Mouse (Mus musculus): Measurements from ENCODE around the gene Slc38a6. TPM values are rescaled to one million over a fixed set of nuclear protein-coding genes. Genes with fewer than 3 reads are reported as not detected.

Slc38a6 gene
- polyA plus RNA-seq, 1 experiment from 2014 or later, result 4.4 TPM

- no peak for ATAC-seq
- DNase-seq, result no peak
- Histone ChIP-seq H3K4me3 (ENCODE audit: low read depth, low read length) (no peak overlapping the region), H3K27ac (ENCODE audit: low read depth) (no peak overlapping the region), H3K27me3 (ENCODE audit: insufficient read depth, low read length) (no peaks in the 10 kb centered on the region), H3K4me1 (ENCODE audit: insufficient read depth) (no peaks in the 10 kb centered on the region), H3K4me2 (ENCODE audit: low read depth, low read length) (no peak overlapping the region), H3K9ac (replicated peaks) (no peak overlapping the region), H3K9me3 (ENCODE audit: low read length) (no peaks in the 10 kb centered on the region), H3K36me3 (replicated peaks; ENCODE audit: insufficient read depth, low read length) (no peaks in the 10 kb centered on the region)
- no peak for TF ChIP-seq CTCF (IDR thresholded peaks at IDR 0.05; ENCODE audit: low read depth)
- TF ChIP-seq EP300 (IDR thresholded peaks at IDR 0.05; ENCODE audit: low read depth), result no peak
- 77% methylated on average over 3 of the region's 3 CpGs for WGBS (ENCODE audit: insufficient replicate concordance)
Observed at GRCm38 (mm10) chr12:73265381-73265978, 21.1 kb upstream of the Slc38a6 start.

DNA sequence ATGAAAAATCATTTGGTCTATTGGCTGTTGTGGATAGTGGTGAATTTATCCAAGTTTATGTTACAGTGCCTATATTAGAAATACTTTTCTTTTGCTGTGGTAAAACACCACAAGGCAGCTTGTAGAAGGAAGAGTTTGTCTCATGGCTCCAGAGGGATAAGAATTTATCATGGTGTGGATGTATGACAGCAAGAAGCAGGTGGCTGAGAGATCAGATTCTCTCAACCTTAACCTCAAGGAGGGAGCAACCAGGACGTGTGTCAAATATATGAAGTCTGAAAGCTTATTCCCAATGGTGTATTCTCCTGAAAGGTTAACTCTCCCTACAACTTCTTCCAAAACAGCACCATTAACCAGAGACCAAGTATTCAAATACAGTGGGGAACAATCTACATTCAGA, 20.0 kb upstream of the Slc38a6 start:
- Histone ChIP-seq H3K4me3 (ENCODE audit: low read depth, low read length) (no peak overlapping the region), H3K4me2 (ENCODE audit: low read depth, low read length) (no peak overlapping the region), H3K9ac (replicated peaks) (no peak overlapping the region), H3K27ac (ENCODE audit: low read depth) (no peak overlapping the region), H3K27me3 (ENCODE audit: insufficient read depth, low read length) (no peaks in the 10 kb centered on the region), H3K4me1 (ENCODE audit: insufficient read depth) (no peaks in the 10 kb centered on the region), H3K9me3 (ENCODE audit: low read length) (no peaks in the 10 kb centered on the region), H3K36me3 (replicated peaks; ENCODE audit: insufficient read depth, low read length) (no peaks in the 10 kb centered on the region)
- WGBS (ENCODE audit: insufficient replicate concordance), result 45% methylated on average over 1 of the region's 1 CpGs
- DNase-seq, result no peak
- no peak for ATAC-seq
- TF ChIP-seq EP300 (IDR thresholded peaks at IDR 0.05; ENCODE audit: low read depth), result no peak
- TF ChIP-seq CTCF (IDR thresholded peaks at IDR 0.05; ENCODE audit: low read depth), result no peak

DNA sequence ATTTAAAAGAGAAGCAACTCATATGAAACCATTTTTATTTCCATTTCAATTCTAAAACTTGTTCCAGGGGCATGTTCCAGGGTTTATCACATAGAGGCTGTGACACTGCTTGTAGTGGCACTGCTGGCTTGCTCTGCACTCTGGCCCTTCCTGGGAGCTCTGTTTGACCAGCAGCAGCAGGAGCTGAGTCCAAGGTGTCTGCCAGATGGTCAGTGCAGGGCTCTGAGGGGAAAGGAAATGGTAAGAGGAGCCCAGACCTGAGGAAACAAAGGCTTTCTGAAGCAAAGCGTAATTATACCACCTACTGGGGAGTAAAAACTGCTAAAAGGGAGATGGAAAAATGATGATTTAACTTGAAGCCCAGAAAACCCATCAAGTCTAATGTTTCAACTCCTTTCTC, 18.1 kb upstream of the Slc38a6 start:
- Histone ChIP-seq H3K4me3 (ENCODE audit: low read depth, low read length) (no peak overlapping the region), H3K9ac (replicated peaks) (no peak overlapping the region), H3K4me2 (ENCODE audit: low read depth, low read length) (no peak overlapping the region), H3K4me1 (ENCODE audit: insufficient read depth) (no peaks in the 10 kb centered on the region), H3K36me3 (replicated peaks; ENCODE audit: insufficient read depth, low read length) (no peaks in the 10 kb centered on the region), H3K27me3 (ENCODE audit: insufficient read depth, low read length) (no peaks in the 10 kb centered on the region), H3K27ac (ENCODE audit: low read depth) (no peak overlapping the region), H3K9me3 (ENCODE audit: low read length) (no peaks in the 10 kb centered on the region)
- no peak for ATAC-seq
- DNase-seq, result no peak
- 86% methylated on average over 1 of the region's 1 CpGs for WGBS (ENCODE audit: insufficient replicate concordance)
- TF ChIP-seq EP300 (IDR thresholded peaks at IDR 0.05; ENCODE audit: low read depth) (no peak), CTCF (IDR thresholded peaks at IDR 0.05; ENCODE audit: low read depth) (no peak)

- Histone ChIP-seq H3K4me3 (ENCODE audit: low read depth, low read length) (no peak overlapping the region), H3K9me3 (ENCODE audit: low read length) (no peaks in the 10 kb centered on the region), H3K27me3 (ENCODE audit: insufficient read depth, low read length) (no peaks in the 10 kb centered on the region), H3K9ac (replicated peaks) (no peak overlapping the region), H3K4me2 (ENCODE audit: low read depth, low read length) (no peak overlapping the region), H3K4me1 (ENCODE audit: insufficient read depth) (no peaks in the 10 kb centered on the region), H3K27ac (ENCODE audit: low read depth) (no peak overlapping the region), H3K36me3 (replicated peaks; ENCODE audit: insufficient read depth, low read length) (no peaks in the 10 kb centered on the region)
- 90% methylated on average over 3 of the region's 3 CpGs for WGBS (ENCODE audit: insufficient replicate concordance)
- DNase-seq (no peak), ATAC-seq (no peak)
- TF ChIP-seq EP300 (IDR thresholded peaks at IDR 0.05; ENCODE audit: low read depth) (no peak), CTCF (IDR thresholded peaks at IDR 0.05; ENCODE audit: low read depth) (no peak)
Observed at GRCm38 (mm10) chr12:73269531-73269930, 17.0 kb upstream of the Slc38a6 start.

- WGBS (ENCODE audit: insufficient replicate concordance), result 85% methylated on average over 4 of the region's 4 CpGs
- TF ChIP-seq CTCF (IDR thresholded peaks at IDR 0.05; ENCODE audit: low read depth), result no peak
- TF ChIP-seq EP300 (IDR thresholded peaks at IDR 0.05; ENCODE audit: low read depth), result no peak
- H3K4me1 ChIP-seq (ENCODE audit: insufficient read depth), result no peaks in the 10 kb centered on the region
- H3K27ac ChIP-seq (ENCODE audit: low read depth), result no peak overlapping the region
- H3K4me3 ChIP-seq (ENCODE audit: low read depth, low read length), result no peak overlapping the region
- H3K9ac ChIP-seq (replicated peaks), result no peak overlapping the region
- H3K27me3 ChIP-seq (ENCODE audit: insufficient read depth, low read length), result no peaks in the 10 kb centered on the region
- H3K36me3 ChIP-seq (replicated peaks; ENCODE audit: insufficient read depth, low read length), result no peaks in the 10 kb centered on the region
- H3K4me2 ChIP-seq (ENCODE audit: low read depth, low read length), result no peak overlapping the region
- ATAC-seq (no peak), DNase-seq (no peak)
- no peaks in the 10 kb centered on the region for H3K9me3 ChIP-seq (ENCODE audit: low read length)
Observed at GRCm38 (mm10) chr12:73269933-73270332, 16.6 kb upstream of the Slc38a6 start.

DNA sequence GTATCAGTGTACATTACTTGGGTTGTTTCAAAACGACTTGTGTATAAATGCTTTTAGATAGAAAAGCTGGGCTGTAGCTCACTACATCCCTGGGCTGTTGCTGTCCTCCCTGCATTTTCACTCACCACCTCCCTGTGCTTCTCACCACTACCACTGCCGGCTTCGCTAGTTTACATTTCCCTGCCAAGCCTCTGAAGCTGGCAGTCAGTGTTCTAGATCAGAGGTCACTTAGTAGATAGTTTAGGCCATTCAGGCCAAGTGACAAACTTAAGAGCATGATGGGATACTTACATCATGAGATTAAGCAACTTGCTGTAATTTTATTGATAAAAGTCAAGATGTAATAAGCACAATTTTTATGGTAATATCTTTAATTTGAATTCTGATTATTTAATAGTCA, 11.7 kb upstream of the Slc38a6 start:
- Histone ChIP-seq H3K9ac (replicated peaks) (no peak overlapping the region), H3K4me1 (ENCODE audit: insufficient read depth) (no peaks in the 10 kb centered on the region), H3K4me3 (ENCODE audit: low read depth, low read length) (no peak overlapping the region), H3K27ac (ENCODE audit: low read depth) (no peak overlapping the region), H3K27me3 (ENCODE audit: insufficient read depth, low read length) (no peaks in the 10 kb centered on the region), H3K36me3 (replicated peaks; ENCODE audit: insufficient read depth, low read length) (peaks cover 6% of the 10 kb centered on the region), H3K4me2 (ENCODE audit: low read depth, low read length) (no peak overlapping the region), H3K9me3 (ENCODE audit: low read length) (no peaks in the 10 kb centered on the region)
- no peak for TF ChIP-seq CTCF (IDR thresholded peaks at IDR 0.05; ENCODE audit: low read depth)
- no peak for TF ChIP-seq EP300 (IDR thresholded peaks at IDR 0.05; ENCODE audit: low read depth)
- no peak for DNase-seq
- WGBS (ENCODE audit: insufficient replicate concordance), result 85% methylated on average over 3 of the region's 3 CpGs
- no peak for ATAC-seq

GRCm38 (mm10) chr12:73287609-73288008, 1.0 kb downstream of the Slc38a6 start:
- H3K9ac ChIP-seq (replicated peaks), result no peak overlapping the region
- H3K4me2 ChIP-seq (ENCODE audit: low read depth, low read length), result peak overlapping the region; percentile 88
- H3K4me3 ChIP-seq (ENCODE audit: low read depth, low read length), result peak overlapping the region; percentile 83
- WGBS (ENCODE audit: insufficient replicate concordance), result 58% methylated on average over 8 of the region's 8 CpGs
- H3K27ac ChIP-seq (ENCODE audit: low read depth), result peak overlapping the region; percentile 70
- H3K9me3 ChIP-seq (ENCODE audit: low read length), result no peaks in the 10 kb centered on the region
- ATAC-seq, result no peak
- H3K36me3 ChIP-seq (replicated peaks; ENCODE audit: insufficient read depth, low read length), result peaks cover 4% of the 10 kb centered on the region; the same call in 1 of the 2 replicates
- H3K4me1 ChIP-seq (ENCODE audit: insufficient read depth), result peaks cover 12% of the 10 kb centered on the region
- H3K27me3 ChIP-seq (ENCODE audit: insufficient read depth, low read length), result no peaks in the 10 kb centered on the region
- DNase-seq, result no peak
- TF ChIP-seq EP300 (IDR thresholded peaks at IDR 0.05; ENCODE audit: low read depth) (0 out of 2 replicates have a peak, but pooled peaks have one; percentile 8), CTCF (IDR thresholded peaks at IDR 0.05; ENCODE audit: low read depth) (no peak)

All from liver, postnatal 0 days (tissue).